9 mouse cellular contexts compared by ENCODE assay signal in the genomic region with DNA sequence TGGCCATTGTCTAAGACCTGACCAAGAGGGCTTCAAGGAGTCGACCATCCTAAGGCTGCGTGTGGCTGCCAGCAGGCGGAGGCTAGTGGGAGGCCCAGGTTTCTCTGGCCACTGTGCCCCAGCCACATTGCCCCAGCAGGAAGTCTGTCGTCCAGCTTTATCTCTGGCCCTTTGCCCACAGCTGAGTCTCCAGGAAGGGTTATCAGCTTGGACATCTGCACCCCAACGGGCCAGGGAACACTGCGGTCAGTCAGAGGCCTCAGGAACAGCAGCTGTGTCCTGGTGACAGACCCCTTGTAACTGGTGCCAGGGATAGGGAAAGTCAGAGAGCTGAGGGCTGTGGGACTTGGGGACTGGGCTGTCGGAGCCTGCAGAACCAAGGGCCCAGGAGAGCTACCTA.
A peak's percentile ranks its signal among the peaks of the same experiment; 100 is the strongest.
DNase-seq lines count a peak whose midpoint lies in the region.
"Had no signal": no experiment of that assay in that cellular context is flagged by ENCODE, and none has a peak within 500 bp of the region (broad histone marks: within the 10 kb centered on the region; RNA-seq: fewer than 3 reads in every experiment).

No protein-coding gene starts in this region.

- peak; percentile 27 for DNase-seq in gastrocnemius, adult 18-20 months (ENCODE audit: low spot score)
- DNase-seq in gastrocnemius, adult 8-10 months (ENCODE audit: low spot score in 2 of 2) = no peak
- peak; percentile 86 to 87 for DNase-seq in adrenal gland, adult (ENCODE audit: inconsistent age in 2 of 2, low spot score in 1 of 2)
- peak; percentile 93 for DNase-seq in heart, embryonic 10.5 days (ENCODE audit: low spot score)
- DNase-seq in kidney, postnatal 4 days = peak; percentile 62 to 71
- DNase-seq in skeletal muscle tissue, adult 2 months (ENCODE audit: low read depth, low spot score) = peak; percentile 58
- no peak for DNase-seq in T-cell, adult 2 months (ENCODE audit: low spot score)
- DNase-seq in neural tube, embryonic 10.5 days (ENCODE audit: extremely low spot score, low spot score) = no peak

- 24% methylated on average over 7 of the region's 7 CpGs for WGBS in heart, embryonic 10.5 days

- no peak overlapping the region for H3K4me3 ChIP-seq in heart, embryonic 10.5 days
- H3K4me3 ChIP-seq: neural tube, embryonic 12.5 days had no signal

- H3K27me3 ChIP-seq in heart, embryonic 10.5 days (ENCODE audit: insufficient read depth, poor library complexity, severe bottlenecking) = no peaks in the 10 kb centered on the region
- H3K27me3 ChIP-seq: neural tube, embryonic 12.5 days had no signal

- H3K27ac ChIP-seq in heart, embryonic 10.5 days = peak overlapping the region; percentile 90
- H3K27ac ChIP-seq: neural tube, embryonic 12.5 days had no signal

- no peaks in the 10 kb centered on the region for H3K9me3 ChIP-seq in heart, embryonic 10.5 days
- H3K9me3 ChIP-seq: neural tube, embryonic 12.5 days had no signal

- H3K36me3 ChIP-seq in heart, embryonic 10.5 days = no peaks in the 10 kb centered on the region
- H3K36me3 ChIP-seq: neural tube, embryonic 12.5 days had no signal

- peaks cover 98% of the 10 kb centered on the region for H3K4me1 ChIP-seq in heart, embryonic 10.5 days

Comparison
In these comparisons a context has a peak if more than half of its experiments do, and no peak if none do; other contexts are left out.
1. DNase-seq: peak in gastrocnemius, adult 18-20 months (single experiment), adrenal gland, adult (2 of 2), heart, embryonic 10.5 days (single experiment), kidney, postnatal 4 days (2 of 2) and skeletal muscle tissue, adult 2 months (single experiment); none in gastrocnemius, adult 8-10 months (0 of 2), T-cell, adult 2 months (single experiment) and neural tube, embryonic 10.5 days (single experiment).